Mouse (Mus musculus): ENCODE measurements around the gene Zfp560. TPM values are rescaled to one million over a fixed set of nuclear protein-coding genes. Genes with fewer than 3 reads are reported as not detected.
"Not testable (repeated sequence)": the region's sequence is repeated elsewhere in the genome, so short reads cannot be mapped to it uniquely, and the experiment has no call there.

Gene Zfp560
- polyA plus RNA-seq (2017; shearing (Covaris generic)), result 10 to 100 TPM; 33.3 to 39.9 (median 36.6) TPM

- peak; percentile 98 for ATAC-seq
These were observed at the start of gene Zfp560 for GRCm38 (mm10) chr9:20384532-20385342. Gene Zfp560, minus strand, starts transcription at chr9:20385177.

DNA sequence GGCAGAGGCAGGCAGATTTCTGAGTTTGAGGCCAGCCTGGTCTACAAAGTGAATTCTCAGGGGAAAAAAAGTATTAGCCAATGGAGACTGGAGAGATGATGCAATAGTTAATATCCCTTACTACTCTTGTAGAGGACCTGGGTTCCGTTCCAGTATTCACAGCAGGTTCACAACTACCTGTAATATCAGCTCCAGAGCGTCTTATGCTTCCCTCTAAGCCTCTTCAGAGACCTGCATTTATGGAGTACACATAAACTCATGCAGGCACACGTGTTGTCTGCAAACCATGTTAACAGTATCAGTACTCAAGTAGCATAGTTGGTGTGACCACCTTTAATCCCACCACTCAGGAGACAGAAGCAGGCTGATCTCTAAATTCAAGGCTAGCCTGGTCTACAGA, 45.0 kb upstream of the Zfp560 start:
- ATAC-seq, result no peak

DNA sequence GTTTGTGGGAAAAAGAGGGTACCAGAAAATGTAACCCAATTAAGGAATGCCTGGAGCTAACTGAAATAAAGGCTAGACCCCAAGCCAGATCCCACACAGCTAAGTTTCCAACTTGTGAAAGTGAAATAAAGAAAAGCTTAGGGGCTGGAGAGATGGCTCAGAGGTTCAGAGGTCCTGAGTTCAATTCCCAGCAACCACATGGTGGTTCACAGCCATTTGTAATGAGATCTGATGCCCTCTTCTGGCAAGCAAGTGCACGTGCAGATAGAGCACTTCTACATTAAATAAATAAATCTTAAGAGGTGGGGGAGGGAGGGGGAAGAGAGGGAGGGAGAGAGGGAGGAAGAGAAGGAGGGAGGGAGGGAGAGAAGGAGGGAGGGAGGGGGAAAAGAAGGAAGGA, 26.5 kb upstream of the Zfp560 start:
- no peak for ATAC-seq

- ATAC-seq, result no peak
These were observed 24.3 kb upstream of the Zfp560 start for GRCm38 (mm10) chr9:20409319-20409718.

DNA sequence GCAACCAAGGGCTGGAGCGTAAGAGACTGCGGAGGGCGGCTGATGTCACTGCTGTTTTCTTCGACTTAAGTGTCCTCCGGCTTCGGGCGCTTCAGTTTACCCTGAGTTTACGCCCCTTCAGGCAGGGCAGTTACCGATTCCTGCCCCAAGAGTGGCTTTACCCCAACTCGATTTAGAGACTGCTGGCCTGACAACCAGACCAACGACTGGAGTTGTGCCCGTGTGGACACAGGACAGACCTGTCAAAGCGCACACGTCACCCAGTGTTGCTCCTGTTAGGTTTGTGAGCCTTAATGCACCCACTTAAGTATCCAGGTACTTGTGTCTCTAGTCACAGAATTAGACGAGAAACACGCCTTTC, 346 bp upstream of the Zfp560 start:
- peak; percentile 46 for ATAC-seq

DNA sequence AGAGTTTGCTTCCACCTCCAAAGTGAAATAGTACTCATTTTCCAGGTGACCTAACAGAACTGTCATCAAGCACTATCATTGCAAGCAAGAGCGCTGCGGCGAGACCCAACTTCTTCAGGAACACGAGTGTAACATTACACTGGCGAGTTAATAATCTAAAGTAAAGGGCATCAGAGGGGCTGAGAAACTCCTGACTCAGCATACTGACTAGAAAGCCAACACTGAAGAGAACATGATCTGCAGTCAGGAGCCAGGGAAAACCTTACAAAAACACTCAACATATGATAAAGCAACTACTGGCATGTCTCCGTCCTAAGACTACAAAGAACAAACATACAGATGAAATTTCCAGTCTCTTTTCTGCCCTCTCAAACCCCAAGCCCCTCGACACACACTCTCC, 1.3 kb downstream of the Zfp560 start:
- ATAC-seq, result no peak

DNA sequence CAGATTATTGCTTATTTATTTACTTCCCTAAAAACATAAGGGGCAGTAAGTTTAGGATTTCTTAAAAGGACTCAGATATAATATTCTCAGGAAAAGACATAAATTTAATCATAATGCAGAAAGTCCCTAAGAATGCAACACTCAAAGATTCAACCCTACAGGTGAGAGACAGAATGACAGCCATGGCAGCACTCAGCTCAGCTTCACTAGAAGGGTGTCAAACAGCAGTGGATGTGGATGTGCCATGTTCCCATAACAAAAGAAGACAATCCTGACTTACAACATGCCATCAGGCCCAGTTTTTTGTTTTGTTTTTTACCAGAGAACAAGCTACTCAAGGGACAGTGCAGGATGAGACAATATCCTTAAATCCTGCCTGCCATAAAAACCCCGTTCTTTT, 10.3 kb downstream of the Zfp560 start:
- no peak for ATAC-seq

- no peak for ATAC-seq
These were observed 17.7 kb downstream of the Zfp560 start for GRCm38 (mm10) chr9:20367311-20367710.

- ATAC-seq, result no peak
These were observed 36.5 kb downstream of the Zfp560 start for GRCm38 (mm10) chr9:20348501-20348900.

DNA sequence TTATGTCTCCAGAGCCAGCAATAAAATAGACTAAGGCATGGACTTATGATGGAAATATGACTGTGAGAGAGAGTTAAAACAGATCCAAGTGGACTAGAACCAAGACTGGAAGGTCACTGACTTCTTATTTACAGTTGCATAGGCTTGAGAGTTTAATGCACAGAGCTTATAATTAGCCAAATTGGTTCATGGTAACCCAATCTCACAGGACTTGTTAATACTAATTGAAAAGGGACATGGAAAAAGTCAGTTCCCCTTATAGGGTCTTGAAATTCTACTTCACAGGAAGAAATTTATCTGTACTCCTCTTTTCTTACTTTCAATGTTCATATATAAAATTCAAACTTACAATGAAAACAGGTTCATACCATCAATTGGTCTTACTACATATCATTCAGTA, 49.0 kb downstream of the Zfp560 start, which contains the start of gene Olfr18:
TSS of gene Olfr18 (minus strand) at position 101 of the 400 bp plus-strand sequence.
- no peak for ATAC-seq

- ATAC-seq, result no peak
These were observed 86.7 kb downstream of the Zfp560 start, which contains the start of gene Olfr873 for GRCm38 (mm10) chr9:20298232-20298631. Gene Olfr873, plus strand, starts transcription at chr9:20298532.

DNA sequence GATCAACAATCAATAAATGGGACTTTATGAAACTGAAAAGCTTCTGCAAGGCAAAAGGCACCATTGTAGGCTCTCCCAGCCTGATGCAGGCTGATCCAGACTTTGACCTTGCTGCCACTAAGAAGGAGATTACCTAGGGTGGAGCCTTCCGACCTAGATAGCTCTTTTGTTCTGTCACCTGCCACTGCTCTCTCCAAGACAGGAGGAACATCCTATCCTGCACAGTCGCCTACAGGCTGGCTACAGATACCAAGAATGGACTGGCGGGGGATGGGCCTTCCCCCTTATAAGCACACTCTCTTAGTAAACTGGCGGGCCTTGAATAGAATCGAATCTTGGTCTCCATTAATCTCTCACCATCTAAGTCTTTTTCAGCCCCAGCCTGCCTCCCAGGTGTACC, 89.4 kb downstream of the Zfp560 start:
- ATAC-seq, result not testable (repeated sequence)

Other genes starting within 250 kb of the Zfp560 start
- gene Olfr870, start 211.1 kb downstream of the Zfp560 start, polyA plus RNA-seq (2017; shearing (Covaris generic)), result not detected
- gene Olfr871, start 173.0 kb downstream of the Zfp560 start, polyA plus RNA-seq (2017; shearing (Covaris generic)), result not detected
- gene Olfr872, start 148.1 kb downstream of the Zfp560 start, polyA plus RNA-seq (2017; shearing (Covaris generic)), result not detected
- gene Olfr39, start 102.8 kb downstream of the Zfp560 start, polyA plus RNA-seq (2017; shearing (Covaris generic)), result not detected
- not detected for gene Olfr873, start 86.6 kb downstream of the Zfp560 start, polyA plus RNA-seq (2017; shearing (Covaris generic))
- not detected for gene Olfr18, start 49.1 kb downstream of the Zfp560 start, polyA plus RNA-seq (2017; shearing (Covaris generic))
- 10 to 100 TPM; 18.3 to 24.2 (median 21.8) TPM for gene Zfp26, start 75.0 kb upstream of the Zfp560 start, polyA plus RNA-seq (2017; shearing (Covaris generic))
- gene Zfp426, start 107.6 kb upstream of the Zfp560 start, polyA plus RNA-seq (2017; shearing (Covaris generic)), result 10 to 100 TPM; 25.0 to 25.9 (median 25.5) TPM
- gene Zfp266, start 136.2 kb upstream of the Zfp560 start, polyA plus RNA-seq (2017; shearing (Covaris generic)), result 10 to 100 TPM; 44.4 to 55.8 (median 46.6) TPM
- gene Zfp846, start 196.1 kb upstream of the Zfp560 start, polyA plus RNA-seq (2017; shearing (Covaris generic)), result 10 to 100 TPM in 2 of 3 experiments, 1 to 10 TPM in 1; 7.2 to 15.1 (median 14.0) TPM

Data from inflammation-experienced regulatory T-cells, adult 6 months (primary cell).